Mouse (Mus musculus): ENCODE data around the gene Rcn3.

- TF ChIP-seq POLR2A (IDR thresholded peaks at IDR 0.05; ENCODE audit: control insufficient read depth, extremely low read depth, insufficient read depth, low read length, poor library complexity) (no peak), CTCF (IDR thresholded peaks at IDR 0.05; ENCODE audit: borderline replicate concordance, control insufficient read depth, extremely low read depth, insufficient read depth, low read length, poor library complexity) (no peak)
Measured at GRCm38 (mm10) chr7:45038411-45038810, 53.6 kb downstream of the Rcn3 start.

All from thymus, adult 2 months (tissue).